Mouse (Mus musculus) heart, embryonic 15.5 days (tissue): ENCODE measurements around the gene Enoph1. TPM values are rescaled to one million over a fixed set of nuclear protein-coding genes. Genes with fewer than 3 reads are reported as not detected.

Experiments used
- ATAC-seq: fragments of 200-750 bp; cut with Nextera tagmentation; replicated peaks from 2 replicates; pipeline ENCODE4 v1.8.0; 2017; ENCODE audit warnings: low read depth, moderate TSS enrichment; ENCODE audit not compliant: insufficient number of reproducible peaks, insufficient read depth, low FRiP score
- H3K27ac ChIP-seq: fragments of 300-500 bp; sonication (generic); 2 replicates; pipeline ENCODE4 v1.5.1; 2015; ENCODE audit warnings: mild to moderate bottlenecking, inconsistent platforms
- H3K27me3 ChIP-seq: fragments of 300-500 bp; sonication (generic); 2 replicates; pipeline ENCODE4 v1.6.1; 2015; ENCODE audit warnings: inconsistent platforms
- H3K36me3 ChIP-seq: fragments of 300-500 bp; sonication (generic); 2 replicates; pipeline ENCODE4 v1.6.1; 2015; ENCODE audit warnings: mild to moderate bottlenecking, inconsistent platforms
- H3K4me1 ChIP-seq: fragments of 300-500 bp; sonication (generic); replicated peaks from 2 replicates; pipeline ENCODE4 v1.6.1; 2015; ENCODE audit warnings: inconsistent platforms
- H3K4me2 ChIP-seq: fragments of 300-500 bp; sonication (generic); 2 replicates; pipeline ENCODE4 v1.6.1; 2015; ENCODE audit warnings: inconsistent platforms, mild to moderate bottlenecking, moderate library complexity
- H3K4me3 ChIP-seq: fragments of 300-500 bp; sonication (generic); 2 replicates; pipeline ENCODE4 v1.5.1; 2015; ENCODE audit warnings: mild to moderate bottlenecking, inconsistent platforms
- H3K9ac ChIP-seq: fragments of 300-500 bp; sonication (generic); 2 replicates; pipeline ENCODE4 v1.6.1; 2015; ENCODE audit warnings: mild to moderate bottlenecking, inconsistent platforms
- H3K9me3 ChIP-seq: fragments of 300-500 bp; sonication (generic); replicated peaks from 2 replicates; pipeline ENCODE4 v1.6.1; 2016; ENCODE audit warnings: inconsistent platforms
- WGBS: fragments of 180-500 bp; shearing (Covaris S2); methylation state at CpG from one replicate; pipeline ENCODE4 v1.1.7; 2015; ENCODE audit warnings: mixed read lengths; 5-methylcytosine and 5-hydroxymethylcytosine counted together
- polyA plus RNA-seq: library from polyadenylated mRNA; unstranded; fragments of >200 nt; fragmentation: Nextera tagmentation; extraction: Ambion mirVana; gene quantifications from 2 replicates; pipeline ENCODE4 v1.2.1, GENCODE M21; 2015

The Enoph1 gene
- polyA plus RNA-seq, 1 experiment from 2014 or later, result 22.7 TPM

- 39% methylated on average over 5 of the region's 5 CpGs for WGBS
- H3K27ac ChIP-seq, result peak overlapping the region; percentile 24; the same call in 1 of the 2 replicates
- H3K27me3 ChIP-seq, result no peaks in the 10 kb centered on the region
- ATAC-seq, result no peak
- peaks cover 23% of the 10 kb centered on the region for H3K4me1 ChIP-seq
- no peak overlapping the region for H3K4me2 ChIP-seq
- no peaks in the 10 kb centered on the region for H3K9me3 ChIP-seq
- peaks cover 16% of the 10 kb centered on the region; the same call in 1 of the 2 replicates for H3K36me3 ChIP-seq
- H3K4me3 ChIP-seq, result no peak overlapping the region
- H3K9ac ChIP-seq, result no peak overlapping the region
Measured at GRCm38 (mm10) chr5:100055866-100056369, 16.1 kb downstream of the Enoph1 start.

DNA sequence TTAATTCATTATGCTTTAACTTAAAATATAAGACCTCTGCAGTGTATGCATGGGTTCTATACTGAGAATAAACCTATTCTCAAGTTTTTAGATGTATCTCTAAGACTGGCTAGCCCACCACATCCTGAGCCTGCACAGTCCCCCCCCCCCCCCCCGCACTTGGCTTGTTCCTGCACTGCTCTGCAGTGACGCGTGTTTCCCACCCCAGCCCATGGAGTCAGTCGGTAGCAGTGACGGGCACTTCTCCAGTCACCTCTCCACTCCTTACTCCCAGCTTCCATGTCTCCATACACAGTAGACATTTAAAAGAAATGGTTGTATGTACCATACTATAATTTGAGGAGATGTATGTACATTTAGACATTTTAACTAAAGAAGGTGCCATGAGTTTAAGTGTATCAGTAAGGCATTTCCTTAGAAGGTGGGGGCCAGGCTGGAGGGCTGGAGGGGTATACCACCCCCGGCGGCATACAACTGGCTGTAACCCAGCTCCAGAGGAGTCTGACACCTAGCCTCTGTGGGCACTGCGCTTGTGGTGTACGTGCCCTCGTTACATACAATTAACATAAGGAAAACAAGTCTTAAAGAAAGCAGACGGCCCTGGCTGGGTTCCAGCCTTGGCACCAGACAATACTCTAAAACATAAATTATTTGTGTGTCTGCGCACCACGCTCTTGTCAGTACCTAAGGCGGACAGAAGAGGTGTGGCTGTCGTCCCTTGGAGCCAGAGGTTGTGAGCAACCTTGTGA lies 17.9 kb downstream of the Enoph1 start:
- H3K4me2 ChIP-seq, result no peak overlapping the region
- peaks cover 33% of the 10 kb centered on the region for H3K36me3 ChIP-seq
- no peaks in the 10 kb centered on the region for H3K9me3 ChIP-seq
- H3K27me3 ChIP-seq, result no peaks in the 10 kb centered on the region
- WGBS, result 82% methylated on average over 14 of the region's 15 CpGs
- no peak for ATAC-seq
- H3K9ac ChIP-seq, result no peak overlapping the region
- peaks cover 21% of the 10 kb centered on the region for H3K4me1 ChIP-seq
- H3K4me3 ChIP-seq, result no peak overlapping the region
- no peak overlapping the region for H3K27ac ChIP-seq

GRCm38 (mm10) chr5:100058729-100059128 lies 18.9 kb downstream of the Enoph1 start:
- H3K36me3 ChIP-seq, result peaks cover 42% of the 10 kb centered on the region
- H3K27ac ChIP-seq, result no peak overlapping the region
- H3K27me3 ChIP-seq, result no peaks in the 10 kb centered on the region
- H3K4me3 ChIP-seq, result no peak overlapping the region
- H3K9me3 ChIP-seq, result no peaks in the 10 kb centered on the region
- H3K9ac ChIP-seq, result no peak overlapping the region
- no peak for ATAC-seq
- 75% methylated on average over 6 of the region's 6 CpGs for WGBS
- no peak overlapping the region for H3K4me2 ChIP-seq
- H3K4me1 ChIP-seq, result peaks cover 20% of the 10 kb centered on the region

DNA sequence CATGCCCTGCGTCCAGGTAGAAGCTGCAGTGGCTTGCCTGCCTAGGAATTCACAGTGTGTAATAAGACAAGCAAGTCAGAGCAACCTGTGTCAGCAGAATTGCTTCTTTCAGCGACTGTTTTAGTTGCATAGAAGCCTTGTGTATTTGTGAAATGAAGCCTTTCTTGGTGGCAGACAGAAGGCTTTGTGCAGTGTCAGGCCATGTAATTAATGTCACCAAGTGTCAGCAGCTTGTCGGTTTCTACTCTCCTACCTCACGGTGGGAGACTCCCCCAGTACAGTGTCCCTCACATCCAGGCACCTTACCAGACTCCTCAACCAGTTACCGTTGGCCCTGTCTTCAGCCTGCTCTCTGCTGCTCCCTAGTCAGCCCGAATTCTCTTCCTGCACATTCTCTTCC lies 19.5 kb downstream of the Enoph1 start:
- H3K9ac ChIP-seq, result no peak overlapping the region
- no peak overlapping the region for H3K4me2 ChIP-seq
- ATAC-seq, result no peak
- H3K27ac ChIP-seq, result no peak overlapping the region
- H3K4me1 ChIP-seq, result peaks cover 16% of the 10 kb centered on the region
- H3K4me3 ChIP-seq, result no peak overlapping the region
- 76% methylated on average over 6 of the region's 6 CpGs for WGBS
- H3K9me3 ChIP-seq, result no peaks in the 10 kb centered on the region
- peaks cover 48% of the 10 kb centered on the region for H3K36me3 ChIP-seq
- H3K27me3 ChIP-seq, result no peaks in the 10 kb centered on the region

- WGBS, result 88% methylated on average over 14 of the region's 14 CpGs
- H3K36me3 ChIP-seq, result peaks cover 60% of the 10 kb centered on the region
- no peak for ATAC-seq
Measured at GRCm38 (mm10) chr5:100060876-100061275, 21.1 kb downstream of the Enoph1 start.

DNA sequence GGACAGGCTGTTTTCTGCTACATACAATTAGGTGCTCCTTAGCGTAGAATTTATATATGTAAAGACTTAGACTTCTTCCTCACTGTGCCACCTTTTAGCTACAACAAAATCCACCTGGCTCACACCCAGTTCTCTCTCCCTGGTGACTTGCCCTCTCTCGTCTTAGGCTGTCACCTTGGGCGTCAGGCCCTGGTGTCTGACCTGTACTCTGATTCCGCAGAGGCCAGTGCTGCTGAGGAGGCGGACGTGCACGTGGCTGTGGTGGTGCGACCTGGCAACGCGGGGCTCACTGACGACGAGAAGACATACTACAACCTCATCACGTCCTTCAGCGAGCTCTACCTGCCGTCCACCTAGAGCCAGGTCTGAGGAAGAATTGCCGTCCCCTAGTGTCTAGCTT lies 27.8 kb downstream of the Enoph1 start:
- Histone ChIP-seq H3K27me3 (no peaks in the 10 kb centered on the region), H3K27ac (no peak overlapping the region), H3K9me3 (no peaks in the 10 kb centered on the region), H3K4me1 (no peaks in the 10 kb centered on the region), H3K4me3 (no peak overlapping the region), H3K4me2 (no peak overlapping the region), H3K36me3 (peaks cover 40% of the 10 kb centered on the region), H3K9ac (no peak overlapping the region)
- ATAC-seq, result no peak
- WGBS, result 88% methylated on average over 16 of the region's 16 CpGs

More at GRCm38 (mm10) chr5:100060876-100061275, 21.1 kb downstream of the Enoph1 start:
- no peaks in the 10 kb centered on the region for H3K9me3 ChIP-seq
- H3K27me3 ChIP-seq, result no peaks in the 10 kb centered on the region
- no peak overlapping the region for H3K27ac ChIP-seq
- H3K4me3 ChIP-seq, result no peak overlapping the region
- H3K4me2 ChIP-seq, result no peak overlapping the region
- peaks cover 2% of the 10 kb centered on the region for H3K4me1 ChIP-seq
- no peak overlapping the region for H3K9ac ChIP-seq

GRCm38 (mm10) chr5:100069526-100069925 lies 29.7 kb downstream of the Enoph1 start:
- Histone ChIP-seq H3K36me3 (peaks cover 25% of the 10 kb centered on the region), H3K4me1 (no peaks in the 10 kb centered on the region), H3K4me2 (no peak overlapping the region), H3K27me3 (no peaks in the 10 kb centered on the region), H3K9me3 (no peaks in the 10 kb centered on the region), H3K9ac (no peak overlapping the region), H3K27ac (no peak overlapping the region), H3K4me3 (no peak overlapping the region)
- 94% methylated on average over 2 of the region's 2 CpGs for WGBS
- ATAC-seq, result no peak

GRCm38 (mm10) chr5:100070255-100070654 lies 30.5 kb downstream of the Enoph1 start:
- WGBS, result 22% methylated on average over 3 of the region's 3 CpGs
- Histone ChIP-seq H3K4me3 (no peak overlapping the region), H3K27me3 (no peaks in the 10 kb centered on the region), H3K9me3 (no peaks in the 10 kb centered on the region), H3K36me3 (peaks cover 18% of the 10 kb centered on the region), H3K9ac (no peak overlapping the region), H3K4me1 (no peaks in the 10 kb centered on the region), H3K4me2 (no peak overlapping the region), H3K27ac (no peak overlapping the region)
- no peak for ATAC-seq

DNA sequence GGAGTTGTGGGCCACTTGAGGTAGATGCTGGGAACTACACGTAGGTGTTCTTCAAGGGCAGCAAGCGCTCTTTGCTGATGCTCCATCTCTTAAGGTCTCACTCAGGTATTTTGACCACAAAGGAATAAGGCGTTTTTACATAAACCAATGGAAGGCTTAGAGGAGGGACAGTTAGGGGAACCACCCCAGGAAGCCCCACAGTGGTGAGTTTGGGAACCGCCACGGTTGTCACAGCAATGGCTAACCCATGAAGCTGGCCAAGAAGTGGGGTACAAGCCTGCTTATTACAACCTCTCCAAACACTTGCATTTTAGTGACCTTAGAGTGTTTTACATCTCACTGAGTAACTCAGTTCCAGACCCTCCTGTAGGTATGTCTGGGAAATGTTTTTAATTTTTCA lies 31.8 kb downstream of the Enoph1 start:
- no peak overlapping the region for H3K4me2 ChIP-seq
- no peak for ATAC-seq
- 88% methylated on average over 5 of the region's 5 CpGs for WGBS

GRCm38 (mm10) chr5:100072557-100072956 lies 32.8 kb downstream of the Enoph1 start:
- Histone ChIP-seq H3K4me3 (no peak overlapping the region), H3K9me3 (no peaks in the 10 kb centered on the region), H3K36me3 (peaks cover 9% of the 10 kb centered on the region), H3K9ac (no peak overlapping the region), H3K4me1 (no peaks in the 10 kb centered on the region), H3K27me3 (no peaks in the 10 kb centered on the region), H3K27ac (no peak overlapping the region), H3K4me2 (no peak overlapping the region)
- ATAC-seq, result no peak
- WGBS, result 69% methylated on average over 9 of the region's 9 CpGs

More for the DNA sequence above, 31.8 kb downstream of the Enoph1 start:
- Histone ChIP-seq H3K9ac (no peak overlapping the region), H3K27me3 (no peaks in the 10 kb centered on the region), H3K4me3 (no peak overlapping the region), H3K27ac (no peak overlapping the region), H3K36me3 (peaks cover 10% of the 10 kb centered on the region), H3K4me1 (no peaks in the 10 kb centered on the region), H3K9me3 (no peaks in the 10 kb centered on the region)

DNA sequence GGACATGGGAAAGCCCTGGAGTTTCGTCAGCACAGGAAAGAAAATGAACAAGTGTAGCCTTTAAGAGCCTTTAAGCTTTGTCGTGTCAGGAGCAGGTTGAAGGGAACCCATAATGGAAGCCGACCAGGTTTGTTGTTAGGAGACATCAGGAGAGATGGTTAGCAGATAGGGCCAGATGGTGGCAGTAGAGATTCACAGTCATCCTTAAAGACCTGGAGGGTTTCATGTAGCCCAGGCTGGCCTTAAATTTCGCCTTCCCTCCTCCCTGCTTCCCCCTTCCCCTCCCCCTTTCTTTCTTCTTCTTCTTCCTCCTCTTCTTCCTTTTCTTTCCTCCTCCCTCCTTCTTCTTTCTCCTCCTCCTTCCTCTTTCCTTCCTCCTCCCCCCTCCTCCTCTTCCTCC lies 34.8 kb downstream of the Enoph1 start:
- H3K4me3 ChIP-seq, result no peak overlapping the region
- ATAC-seq, result no peak
- H3K4me2 ChIP-seq, result no peak overlapping the region
- no peaks in the 10 kb centered on the region; the same call in 1 of the 2 replicates for H3K36me3 ChIP-seq
- no peaks in the 10 kb centered on the region for H3K27me3 ChIP-seq
- H3K4me1 ChIP-seq, result peaks cover 9% of the 10 kb centered on the region
- WGBS, result 64% methylated on average over 4 of the region's 4 CpGs
- no peak overlapping the region for H3K9ac ChIP-seq
- H3K27ac ChIP-seq, result no peak overlapping the region
- no peaks in the 10 kb centered on the region for H3K9me3 ChIP-seq
